Mouse (Mus musculus) midbrain, postnatal 0 days (tissue): ENCODE results near the gene Pinlyp. TPM values are rescaled to one million over a fixed set of nuclear protein-coding genes. Genes with fewer than 3 reads are reported as not detected.

ENCODE experiments used
- ATAC-seq: fragments of 200-750 bp; cut with Nextera tagmentation; 2 replicates; pipeline ENCODE4 v1.8.0; 2017; ENCODE audit warnings: moderate number of reproducible peaks, mild to moderate bottlenecking, moderate TSS enrichment, moderate library complexity; ENCODE audit not compliant: low FRiP score
- DNase-seq: peaks from one replicate; pipeline ENCODE4 v3.0.0-alpha.2; 2015; ENCODE audit warnings: low spot score
- H3K27ac ChIP-seq: fragments of 300-500 bp; sonication (generic); 2 replicates; pipeline ENCODE4 v1.5.1; 2014; ENCODE audit warnings: low read depth, mild to moderate bottlenecking, low read length, mixed read lengths
- H3K27me3 ChIP-seq: fragments of 300-500 bp; sonication (generic); 2 replicates; pipeline ENCODE4 v1.6.1; 2014; ENCODE audit warnings: low read length, control low read depth, mixed read lengths; ENCODE audit not compliant: insufficient read depth
- H3K36me3 ChIP-seq: fragments of 300-500 bp; sonication (generic); 2 replicates; pipeline ENCODE4 v1.6.1; 2014; ENCODE audit warnings: low read length, control low read depth, mixed read lengths; ENCODE audit not compliant: insufficient read depth
- H3K4me1 ChIP-seq: fragments of 300-500 bp; sonication (generic); 2 replicates; pipeline ENCODE4 v1.6.1; 2014; ENCODE audit warnings: mild to moderate bottlenecking, control low read depth, antibody characterized with exemption, low read length, mixed read lengths; ENCODE audit not compliant: insufficient read depth
- H3K4me2 ChIP-seq: fragments of 300-500 bp; sonication (generic); 2 replicates; pipeline ENCODE4 v1.6.1; 2014; ENCODE audit warnings: low read depth, mild to moderate bottlenecking, low read length, mixed read lengths; ENCODE audit not compliant: poor library complexity, severe bottlenecking
- H3K4me3 ChIP-seq: fragments of 300-500 bp; sonication (generic); 2 replicates; pipeline ENCODE4 v1.5.1; 2014; ENCODE audit warnings: low read depth, mild to moderate bottlenecking, low read length, moderate library complexity
- H3K9ac ChIP-seq: fragments of 300-500 bp; sonication (generic); replicated peaks from 2 replicates; pipeline ENCODE4 v1.6.1; 2014; ENCODE audit warnings: mild to moderate bottlenecking, low read length, moderate library complexity, mixed read lengths; ENCODE audit not compliant: poor library complexity, severe bottlenecking
- H3K9me3 ChIP-seq: fragments of 300-500 bp; sonication (generic); 2 replicates; pipeline ENCODE4 v1.6.1; 2016; ENCODE audit warnings: low read length, control low read depth
- CTCF ChIP-seq: IDR thresholded peaks from 2 replicates; pipeline ENCODE4 v1.5.1; 2016; ENCODE audit warnings: antibody characterized with exemption, mild to moderate bottlenecking
- WGBS: fragments of 180-500 bp; shearing (Covaris S2); extraction: QIAGEN DNeasy Blood & Tissue Kit; methylation state at CpG from one replicate; pipeline ENCODE4 v1.1.7; 2014; 5-methylcytosine and 5-hydroxymethylcytosine counted together
- polyA plus RNA-seq: library from polyadenylated mRNA; unstranded; fragments of >200 nt; fragmentation: Nextera tagmentation; extraction: Ambion mirVana; gene quantifications from 2 replicates; pipeline ENCODE4 v1.2.1, GENCODE M21; 2015
- total RNA-seq: library from RNA; depleted of rRNA; stranded (reverse); fragments of >200 nt; gene quantifications from 2 replicates; pipeline ENCODE4 v1.2.3, GENCODE M21; 2014; rRNA removed

Gene Pinlyp
- total RNA-seq = not detected in 2 replicates
- polyA plus RNA-seq = not detected in 2 replicates

DNA sequence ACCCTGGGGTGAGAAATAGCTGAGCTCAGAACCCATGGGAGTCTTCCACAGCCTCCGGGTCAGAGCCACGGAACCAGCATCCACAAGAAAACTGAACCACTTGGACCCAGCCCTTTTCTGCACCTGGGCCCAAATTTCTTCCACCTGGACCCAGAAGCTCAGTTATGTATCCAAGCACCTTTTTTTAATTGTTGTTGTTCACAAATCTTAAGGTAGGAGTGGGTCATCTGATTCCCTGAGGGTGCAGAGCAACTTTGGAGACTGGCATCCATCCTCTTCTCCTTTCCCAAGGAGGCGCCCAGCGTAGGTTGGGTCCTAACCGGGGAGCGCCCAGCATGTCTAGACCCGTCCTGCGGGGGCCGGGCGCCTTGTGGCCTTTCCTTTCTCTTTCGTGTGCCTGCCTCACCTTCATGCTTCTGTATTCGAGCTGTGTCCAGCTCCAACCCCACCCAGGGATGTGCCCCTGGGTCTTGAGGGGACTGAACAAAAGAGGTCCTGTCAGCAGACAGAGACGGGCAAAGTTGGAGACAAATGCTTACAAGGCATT is at the start of gene Pinlyp, which contains the start of gene Xrcc1:
Pinlyp (minus strand) TSS at position 51 of the 547 bp plus-strand sequence.
Xrcc1 (plus strand) TSS at position 222 of the 547 bp plus-strand sequence.
- Histone ChIP-seq H3K4me2 (peak within 1 kb of the TSS; percentile 71), H3K4me3 (peak within 1 kb of the TSS; percentile 78), H3K27ac (peak within 1 kb of the TSS; percentile 57; the same call in 1 of the 2 replicates), H3K9ac (peak within 1 kb of the TSS; percentile 74), H3K36me3 (no peaks in the 10 kb centered on the region), H3K9me3 (no peaks in the 10 kb centered on the region), H3K27me3 (no peaks in the 10 kb centered on the region), H3K4me1 (peaks cover 8% of the 10 kb centered on the region; the same call in 1 of the 2 replicates)
- DNase-seq (no peak), ATAC-seq (peak; percentile 2; the same call in 1 of the 2 replicates)
- 40% methylated on average over 13 of the region's 13 CpGs for WGBS
- TF ChIP-seq CTCF = no peak

DNA sequence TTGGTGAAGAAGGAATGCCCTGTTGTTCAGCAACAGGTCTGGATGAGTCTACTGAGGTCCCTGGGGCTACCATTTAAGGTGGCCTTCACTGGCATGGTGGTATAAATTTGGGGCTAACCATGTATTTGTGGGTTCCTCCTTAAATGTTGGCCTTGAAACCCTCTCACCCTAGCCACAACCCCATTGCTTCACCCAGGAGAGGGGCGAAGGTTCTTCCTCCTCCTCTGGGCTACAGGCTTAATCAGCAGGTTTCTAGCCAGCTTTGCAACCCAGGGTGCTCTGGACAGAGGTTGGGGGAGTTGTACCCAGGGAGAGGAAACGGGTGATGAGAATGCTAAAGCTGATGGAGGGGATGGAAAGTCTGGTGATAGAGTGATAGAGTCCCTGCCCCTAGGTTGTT is 49.5 kb upstream of the Pinlyp start:
- Histone ChIP-seq H3K4me1 (peaks cover 18% of the 10 kb centered on the region; the same call in 1 of the 2 replicates), H3K9ac (no peak overlapping the region), H3K4me3 (no peak overlapping the region), H3K27me3 (no peaks in the 10 kb centered on the region), H3K4me2 (no peak overlapping the region), H3K27ac (no peak overlapping the region), H3K36me3 (no peaks in the 10 kb centered on the region), H3K9me3 (no peaks in the 10 kb centered on the region)
- DNase-seq (no peak), ATAC-seq (no peak)
- 84% methylated on average over 2 of the region's 2 CpGs for WGBS
- no peak for TF ChIP-seq CTCF

DNA sequence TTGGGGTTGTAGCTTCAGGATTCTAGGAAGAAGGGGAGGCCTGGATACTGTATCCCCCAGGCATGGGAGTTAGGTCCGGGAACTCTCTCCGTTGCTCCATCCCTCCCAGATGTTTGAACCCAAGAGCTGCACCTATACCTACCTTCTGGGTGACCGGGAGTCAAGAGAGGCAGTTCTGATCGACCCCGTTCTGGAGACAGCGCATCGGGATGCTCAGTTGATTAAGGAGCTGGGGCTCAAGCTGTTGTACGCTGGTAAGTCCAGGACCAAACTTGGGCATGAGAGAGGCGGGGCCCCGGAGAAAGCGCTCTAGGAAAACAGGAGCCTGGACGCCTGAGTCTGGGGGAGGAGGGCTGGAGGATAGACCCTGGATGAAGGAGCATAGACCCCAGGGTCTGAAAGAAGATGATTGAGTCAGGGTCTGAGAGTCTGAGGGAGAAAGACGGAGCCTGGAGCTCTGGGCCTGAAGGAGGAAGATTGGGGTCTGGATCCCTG is 48.4 kb upstream of the Pinlyp start:
- no peaks in the 10 kb centered on the region for H3K36me3 ChIP-seq
- peak overlapping the region; percentile 74 for H3K4me2 ChIP-seq
- DNase-seq (no peak), ATAC-seq (no peak)
- H3K4me1 ChIP-seq = peaks cover 18% of the 10 kb centered on the region; the same call in 1 of the 2 replicates
- H3K27me3 ChIP-seq = no peaks in the 10 kb centered on the region
- TF ChIP-seq CTCF = no peak
- peak overlapping the region; percentile 65 for H3K9ac ChIP-seq
- H3K4me3 ChIP-seq = peak overlapping the region; percentile 72
- H3K27ac ChIP-seq = no peak overlapping the region
- WGBS = 4% methylated on average over 13 of the region's 13 CpGs
- H3K9me3 ChIP-seq = no peaks in the 10 kb centered on the region

DNA sequence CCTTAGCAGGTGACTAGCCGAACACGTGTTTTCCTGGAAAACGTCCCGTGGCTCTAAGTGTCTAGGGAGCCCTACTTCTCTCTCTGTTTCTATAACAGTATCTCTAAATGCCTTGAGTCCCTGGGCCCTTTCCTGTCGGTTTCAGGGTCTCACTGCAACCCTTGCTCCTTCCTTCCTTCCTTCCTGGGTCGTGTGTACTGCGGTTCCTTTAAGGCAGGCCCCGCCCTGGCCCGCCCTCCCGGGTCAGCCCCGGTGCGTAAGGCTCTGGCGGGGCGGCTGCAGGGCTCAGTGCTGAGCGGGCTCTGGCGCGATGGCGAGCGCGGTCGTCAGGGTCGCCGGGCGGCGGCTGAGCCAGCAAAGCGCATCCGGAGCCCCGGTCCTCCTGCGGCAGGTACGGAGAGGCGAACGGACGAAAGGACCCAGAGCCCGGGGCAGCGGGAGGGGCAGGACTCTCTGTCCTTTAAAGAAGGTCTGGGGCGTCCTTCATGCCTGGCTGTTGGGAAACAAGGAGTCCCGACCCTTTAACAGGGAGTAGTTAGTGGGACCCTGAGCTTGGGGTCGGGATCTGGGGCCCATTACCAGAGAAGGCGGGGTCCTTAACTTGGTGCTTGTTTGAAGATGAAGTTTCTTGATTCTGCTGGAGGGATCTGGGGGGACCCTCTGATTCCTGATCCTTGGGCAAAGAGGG is 47.8 kb upstream of the Pinlyp start:
- Histone ChIP-seq H3K27ac (no peak overlapping the region), H3K4me2 (peak overlapping the region; percentile 74), H3K9ac (peak overlapping the region; percentile 65), H3K36me3 (no peaks in the 10 kb centered on the region), H3K9me3 (no peaks in the 10 kb centered on the region), H3K4me3 (peak overlapping the region; percentile 72), H3K27me3 (no peaks in the 10 kb centered on the region), H3K4me1 (peaks cover 18% of the 10 kb centered on the region; the same call in 1 of the 2 replicates)
- ATAC-seq (peak; percentile 80), DNase-seq (peak; percentile 55)
- no peak for TF ChIP-seq CTCF
- WGBS = 3% methylated on average over 39 of the region's 39 CpGs

DNA sequence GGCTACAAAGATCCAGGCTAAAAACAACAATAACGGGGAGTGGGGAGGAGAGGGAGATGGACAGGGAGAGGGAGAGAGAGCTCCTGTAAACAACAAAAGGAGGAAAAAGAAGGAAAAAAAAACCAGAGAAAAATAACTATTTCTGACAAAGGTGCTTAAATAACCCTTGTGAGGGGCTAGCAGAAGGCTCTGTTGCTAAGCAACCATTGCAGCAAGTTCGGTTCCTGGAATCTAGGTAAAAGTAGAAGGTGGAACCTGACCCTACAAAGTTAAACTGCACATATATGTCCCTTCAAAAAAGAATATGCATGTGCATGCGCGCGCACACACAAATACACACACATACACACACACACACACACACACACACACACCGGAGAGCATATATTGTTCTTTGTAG is 46.9 kb upstream of the Pinlyp start:
- H3K27me3 ChIP-seq = no peaks in the 10 kb centered on the region
- no peaks in the 10 kb centered on the region for H3K36me3 ChIP-seq
- WGBS = 79% methylated on average over 6 of the region's 6 CpGs
- no peak overlapping the region for H3K4me3 ChIP-seq
- H3K27ac ChIP-seq = no peak overlapping the region
- peaks cover 18% of the 10 kb centered on the region; the same call in 1 of the 2 replicates for H3K4me1 ChIP-seq
- ATAC-seq = no peak
- no peak for TF ChIP-seq CTCF
- H3K9ac ChIP-seq = no peak overlapping the region
- H3K4me2 ChIP-seq = no peak overlapping the region
- H3K9me3 ChIP-seq = no peaks in the 10 kb centered on the region
- DNase-seq = no peak

DNA sequence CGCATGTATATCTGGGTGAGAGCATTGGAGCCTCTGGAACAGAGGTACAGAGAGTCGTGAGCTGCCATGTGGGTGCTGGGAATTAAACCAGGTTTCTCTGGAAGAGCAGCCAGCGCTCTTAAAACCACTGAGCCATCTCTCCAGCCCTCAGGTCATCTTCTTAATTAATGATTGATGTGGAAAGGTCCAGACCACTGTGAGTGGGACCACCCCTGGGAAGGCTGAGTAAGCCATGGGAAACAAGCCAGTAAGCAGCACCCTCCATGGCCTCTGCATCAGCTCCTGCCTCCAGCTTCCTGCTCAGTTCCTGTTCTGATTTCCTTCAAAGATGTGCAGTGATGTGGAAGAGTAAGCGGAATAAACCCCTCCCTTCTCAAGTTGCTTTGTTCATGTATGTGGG is 46.2 kb upstream of the Pinlyp start:
- H3K27me3 ChIP-seq = no peaks in the 10 kb centered on the region
- WGBS = 56% methylated on average over 4 of the region's 4 CpGs
- peaks cover 18% of the 10 kb centered on the region; the same call in 1 of the 2 replicates for H3K4me1 ChIP-seq
- H3K27ac ChIP-seq = no peak overlapping the region
- no peak overlapping the region for H3K4me2 ChIP-seq
- DNase-seq = no peak
- ATAC-seq = no peak
- H3K9me3 ChIP-seq = no peaks in the 10 kb centered on the region
- no peak overlapping the region for H3K4me3 ChIP-seq
- H3K9ac ChIP-seq = no peak overlapping the region
- no peaks in the 10 kb centered on the region for H3K36me3 ChIP-seq
- no peak for TF ChIP-seq CTCF
